Mouse (Mus musculus): ENCODE measurements at regions not wholly inside any gene's neighbourhood (a gene's known extent, or its start where the extent isn't known, plus 50 kb on each side); places are given as distances from the start of the nearest gene placed in this dataset.

DNA sequence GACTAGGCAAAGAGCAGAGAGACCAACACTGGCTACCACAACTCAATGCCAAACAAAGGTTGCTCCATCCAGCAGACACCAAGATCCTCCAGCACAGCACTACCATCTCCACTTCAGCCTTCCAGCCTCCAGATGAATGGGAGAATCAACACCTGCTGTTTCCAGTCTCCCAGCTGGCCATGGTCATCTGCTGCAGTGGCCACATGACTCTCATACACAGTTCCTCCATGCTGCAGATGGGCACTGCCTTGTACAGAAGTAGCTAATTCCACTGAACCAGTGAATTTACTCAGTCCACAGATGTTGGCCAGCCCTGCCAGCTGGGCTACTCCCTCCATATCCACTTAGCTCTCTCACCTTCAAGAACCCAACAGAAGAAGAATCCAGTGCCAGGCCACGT lies 63.0 kb upstream of the Vstm5 start:
- 100% methylated on average over 1 of the region's 1 CpGs for WGBS
- Histone ChIP-seq H3K4me2 (ENCODE audit: low read length) (no peak overlapping the region), H3K9me3 (ENCODE audit: control insufficient read depth, low read length) (no peaks in the 10 kb centered on the region), H3K27me3 (replicated peaks; ENCODE audit: control insufficient read depth, insufficient read depth, low read length) (no peaks in the 10 kb centered on the region), H3K4me1 (ENCODE audit: control insufficient read depth, insufficient read depth, low read depth, low read length) (no peaks in the 10 kb centered on the region), H3K9ac (ENCODE audit: low read depth, low read length) (no peak overlapping the region), H3K36me3 (ENCODE audit: control insufficient read depth, insufficient read depth, low read length) (no peaks in the 10 kb centered on the region), H3K4me3 (ENCODE audit: low read length) (no peak overlapping the region), H3K27ac (ENCODE audit: low read depth, low read length) (no peak overlapping the region)
- ATAC-seq: no peak

DNA sequence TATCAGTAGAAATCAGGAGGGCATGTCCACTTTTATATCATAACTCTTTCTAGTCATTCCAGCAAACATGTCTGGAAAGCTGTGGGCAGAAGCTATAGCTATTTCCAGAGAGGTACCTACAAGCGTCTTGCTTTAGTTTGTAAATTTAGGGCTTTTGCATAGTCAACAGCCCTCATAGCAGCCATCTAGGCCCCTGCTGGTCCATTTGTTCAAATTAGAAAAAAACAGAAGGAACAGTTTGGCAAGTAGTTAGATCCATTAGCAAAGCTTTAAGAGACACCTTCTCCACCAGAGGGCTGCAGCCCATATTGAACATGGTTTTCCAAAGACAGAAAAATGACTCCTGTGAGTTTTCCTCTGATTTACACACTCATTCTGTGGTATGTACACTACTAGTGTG lies 63.4 kb upstream of the Vstm5 start:
- 85% methylated on average over 1 of the region's 1 CpGs for WGBS

DNA sequence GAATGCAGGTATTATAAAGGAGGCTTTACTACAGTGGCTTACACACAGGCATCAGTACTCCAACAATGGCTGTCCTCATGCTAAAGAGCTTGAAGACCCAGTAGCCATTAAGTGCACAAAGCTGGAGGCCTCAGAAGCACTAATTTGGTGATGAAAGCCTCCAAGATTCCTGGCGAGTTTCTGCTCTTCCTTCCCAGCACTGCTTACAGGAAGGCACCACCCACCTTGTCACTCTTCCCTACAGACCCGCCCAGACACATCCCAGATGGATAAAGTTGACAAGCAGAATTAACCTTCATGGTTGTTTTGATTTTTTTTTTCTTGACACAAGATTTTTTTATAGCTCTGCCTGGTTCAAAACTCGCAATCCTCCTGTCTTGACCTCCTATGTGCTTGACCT lies 59.0 kb upstream of the Hephl1 start:
- H3K27me3 ChIP-seq (replicated peaks; ENCODE audit: control insufficient read depth, insufficient read depth, low read length): no peaks in the 10 kb centered on the region
- H3K36me3 ChIP-seq (ENCODE audit: control insufficient read depth, insufficient read depth, low read length): no peaks in the 10 kb centered on the region
- 49% methylated on average over 3 of the region's 3 CpGs for WGBS
- no peak overlapping the region for H3K4me2 ChIP-seq (ENCODE audit: low read length)
- no peak for ATAC-seq
- H3K9ac ChIP-seq (ENCODE audit: low read depth, low read length): no peak overlapping the region
- no peak overlapping the region for H3K27ac ChIP-seq (ENCODE audit: low read depth, low read length)
- no peaks in the 10 kb centered on the region for H3K9me3 ChIP-seq (ENCODE audit: control insufficient read depth, low read length)
- H3K4me3 ChIP-seq (ENCODE audit: low read length): no peak overlapping the region
- no peaks in the 10 kb centered on the region for H3K4me1 ChIP-seq (ENCODE audit: control insufficient read depth, insufficient read depth, low read depth, low read length)

More for the DNA sequence above, 63.4 kb upstream of the Vstm5 start:
- Histone ChIP-seq H3K4me3 (ENCODE audit: low read length) (no peak overlapping the region), H3K27me3 (replicated peaks; ENCODE audit: control insufficient read depth, insufficient read depth, low read length) (no peaks in the 10 kb centered on the region), H3K4me1 (ENCODE audit: control insufficient read depth, insufficient read depth, low read depth, low read length) (no peaks in the 10 kb centered on the region), H3K27ac (ENCODE audit: low read depth, low read length) (no peak overlapping the region), H3K9me3 (ENCODE audit: control insufficient read depth, low read length) (no peaks in the 10 kb centered on the region), H3K4me2 (ENCODE audit: low read length) (no peak overlapping the region), H3K9ac (ENCODE audit: low read depth, low read length) (no peak overlapping the region), H3K36me3 (ENCODE audit: control insufficient read depth, insufficient read depth, low read length) (no peaks in the 10 kb centered on the region)
- no peak for ATAC-seq

DNA sequence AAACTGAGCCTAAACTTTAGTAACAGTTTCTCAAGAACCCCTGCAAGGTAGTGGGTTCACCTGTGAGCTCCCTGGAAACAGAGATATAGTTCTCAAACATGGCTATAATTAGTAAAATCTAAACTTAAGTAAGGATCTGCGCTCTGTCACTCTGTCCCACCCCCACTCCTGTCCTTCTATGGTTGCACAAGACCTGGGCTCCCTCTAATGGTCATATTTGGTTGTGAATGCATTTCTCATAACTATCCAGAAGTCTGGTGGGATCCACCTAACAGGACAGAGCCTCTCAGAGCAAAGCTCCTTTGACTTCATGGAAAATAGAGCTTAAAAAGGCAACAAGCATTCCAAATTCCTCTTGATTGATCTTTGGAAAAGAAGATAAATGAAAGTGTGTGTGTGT lies 57.8 kb upstream of the Hephl1 start:
- Histone ChIP-seq H3K4me1 (ENCODE audit: control insufficient read depth, insufficient read depth, low read depth, low read length) (no peaks in the 10 kb centered on the region), H3K36me3 (ENCODE audit: control insufficient read depth, insufficient read depth, low read length) (no peaks in the 10 kb centered on the region), H3K27me3 (replicated peaks; ENCODE audit: control insufficient read depth, insufficient read depth, low read length) (no peaks in the 10 kb centered on the region), H3K9ac (ENCODE audit: low read depth, low read length) (no peak overlapping the region), H3K27ac (ENCODE audit: low read depth, low read length) (no peak overlapping the region), H3K4me2 (ENCODE audit: low read length) (no peak overlapping the region), H3K9me3 (ENCODE audit: control insufficient read depth, low read length) (no peaks in the 10 kb centered on the region), H3K4me3 (ENCODE audit: low read length) (no peak overlapping the region)
- 96% methylated on average over 1 of the region's 1 CpGs for WGBS
- peak; percentile 69; the same call in 1 of the 2 replicates for ATAC-seq

DNA sequence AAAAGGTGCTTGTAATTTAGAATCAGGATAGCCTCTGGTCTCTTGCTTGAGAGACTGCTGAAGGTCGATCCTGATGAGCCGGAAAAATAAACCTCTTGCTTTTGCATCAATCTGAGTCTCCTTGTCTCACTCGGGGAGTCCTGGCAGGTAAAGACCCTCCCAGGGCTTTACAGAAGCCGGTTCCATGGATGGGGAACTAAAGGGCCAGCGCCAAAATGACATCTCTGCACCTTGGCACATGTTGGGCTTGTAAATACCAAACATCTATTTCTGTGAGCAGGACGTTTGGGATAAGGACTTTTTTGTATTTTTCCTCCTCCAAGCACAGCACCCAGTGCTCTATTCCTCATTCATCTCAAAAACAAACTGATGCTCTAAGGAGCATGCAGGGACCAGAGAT lies 57.1 kb upstream of the Hephl1 start:
- Histone ChIP-seq H3K9ac (ENCODE audit: low read depth, low read length) (no peak overlapping the region), H3K4me1 (ENCODE audit: control insufficient read depth, insufficient read depth, low read depth, low read length) (no peaks in the 10 kb centered on the region), H3K4me2 (ENCODE audit: low read length) (no peak overlapping the region), H3K27ac (ENCODE audit: low read depth, low read length) (no peak overlapping the region), H3K27me3 (replicated peaks; ENCODE audit: control insufficient read depth, insufficient read depth, low read length) (no peaks in the 10 kb centered on the region), H3K4me3 (ENCODE audit: low read length) (no peak overlapping the region), H3K9me3 (ENCODE audit: control insufficient read depth, low read length) (no peaks in the 10 kb centered on the region), H3K36me3 (ENCODE audit: control insufficient read depth, insufficient read depth, low read length) (no peaks in the 10 kb centered on the region)
- WGBS: 75% methylated on average over 6 of the region's 6 CpGs
- ATAC-seq: no peak

DNA sequence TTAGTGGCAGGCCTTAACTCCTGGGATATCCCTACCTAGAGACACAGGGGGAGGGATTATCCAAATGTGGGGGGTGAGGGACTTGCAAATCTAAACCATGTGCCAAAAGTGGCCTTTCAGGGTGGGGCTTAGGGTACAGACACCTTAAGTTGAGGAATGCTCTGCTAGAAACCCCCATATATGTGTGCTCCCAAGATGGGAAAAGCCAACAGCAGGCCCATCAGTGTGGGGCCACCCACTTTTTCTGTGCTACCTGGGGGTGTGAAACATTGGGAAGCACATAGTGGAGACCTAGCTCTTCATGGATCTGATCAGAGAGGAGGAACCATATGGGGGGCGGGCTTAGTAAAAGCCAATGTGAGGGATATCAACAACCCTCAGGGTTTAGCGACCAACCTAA lies 55.0 kb upstream of the Hephl1 start:
- Histone ChIP-seq H3K4me2 (ENCODE audit: low read length) (no peak overlapping the region), H3K27me3 (replicated peaks; ENCODE audit: control insufficient read depth, insufficient read depth, low read length) (no peaks in the 10 kb centered on the region), H3K9ac (ENCODE audit: low read depth, low read length) (no peak overlapping the region), H3K4me1 (ENCODE audit: control insufficient read depth, insufficient read depth, low read depth, low read length) (no peaks in the 10 kb centered on the region), H3K36me3 (ENCODE audit: control insufficient read depth, insufficient read depth, low read length) (no peaks in the 10 kb centered on the region), H3K4me3 (ENCODE audit: low read length) (no peak overlapping the region), H3K9me3 (ENCODE audit: control insufficient read depth, low read length) (peaks cover 3% of the 10 kb centered on the region), H3K27ac (ENCODE audit: low read depth, low read length) (no peak overlapping the region)
- no peak for ATAC-seq
- WGBS: 88% methylated on average over 2 of the region's 2 CpGs

DNA sequence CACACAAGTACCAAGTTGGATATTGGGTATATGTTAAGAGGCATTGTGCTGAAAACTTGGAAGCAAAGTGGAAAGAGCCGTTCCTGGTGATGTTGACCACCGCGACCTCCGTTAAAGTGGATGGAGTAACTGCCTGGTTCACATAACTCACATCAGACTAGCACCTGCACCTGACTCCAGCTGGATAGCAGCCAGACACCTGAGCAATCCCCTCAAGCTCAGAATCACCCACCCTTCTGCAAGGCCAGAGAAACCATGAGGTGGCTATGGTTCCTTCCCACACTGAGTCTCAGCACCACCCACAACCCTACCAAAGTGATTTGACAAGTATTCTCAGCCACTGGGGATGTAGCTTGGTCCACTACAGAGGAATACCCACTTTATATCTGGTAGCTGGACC lies 54.6 kb upstream of the Hephl1 start:
- no peaks in the 10 kb centered on the region for H3K36me3 ChIP-seq (ENCODE audit: control insufficient read depth, insufficient read depth, low read length)
- no peak overlapping the region for H3K4me3 ChIP-seq (ENCODE audit: low read length)
- H3K4me2 ChIP-seq (ENCODE audit: low read length): no peak overlapping the region
- no peak for ATAC-seq
- H3K9me3 ChIP-seq (ENCODE audit: control insufficient read depth, low read length): peaks cover 4% of the 10 kb centered on the region
- no peak overlapping the region for H3K27ac ChIP-seq (ENCODE audit: low read depth, low read length)
- no peaks in the 10 kb centered on the region for H3K27me3 ChIP-seq (replicated peaks; ENCODE audit: control insufficient read depth, insufficient read depth, low read length)
- H3K4me1 ChIP-seq (ENCODE audit: control insufficient read depth, insufficient read depth, low read depth, low read length): no peaks in the 10 kb centered on the region
- no peak overlapping the region for H3K9ac ChIP-seq (ENCODE audit: low read depth, low read length)
- 100% methylated on average over 4 of the region's 4 CpGs for WGBS
